Mouse (Mus musculus) kidney, embryonic 15.5 days (tissue): ENCODE data around the gene Ruvbl2. TPM values are rescaled to one million over a fixed set of nuclear protein-coding genes. Genes with fewer than 3 reads are reported as not detected.

Experiments used
- ATAC-seq: fragments of 200-750 bp; cut with Nextera tagmentation; replicated peaks from 2 replicates; pipeline ENCODE4 v1.8.0; 2017; ENCODE audit warnings: moderate TSS enrichment; ENCODE audit not compliant: low FRiP score
- H3K27ac ChIP-seq: fragments of 300-500 bp; sonication (generic); 2 replicates; pipeline ENCODE4 v1.5.1; 2015; ENCODE audit warnings: mild to moderate bottlenecking, inconsistent platforms
- H3K27me3 ChIP-seq: fragments of 300-500 bp; sonication (generic); 2 replicates; pipeline ENCODE4 v1.6.1; 2015; ENCODE audit warnings: inconsistent platforms
- H3K36me3 ChIP-seq: fragments of 300-500 bp; sonication (generic); 2 replicates; pipeline ENCODE4 v1.6.1; 2015; ENCODE audit warnings: inconsistent platforms
- H3K4me1 ChIP-seq: fragments of 300-500 bp; sonication (generic); 2 replicates; pipeline ENCODE4 v1.6.1; 2015; ENCODE audit warnings: inconsistent platforms
- H3K4me2 ChIP-seq: fragments of 300-500 bp; sonication (generic); 2 replicates; pipeline ENCODE4 v1.6.1; 2015; ENCODE audit warnings: moderate library complexity, mild to moderate bottlenecking, inconsistent platforms
- H3K4me3 ChIP-seq: fragments of 300-500 bp; sonication (generic); replicated peaks from 2 replicates; pipeline ENCODE4 v1.5.1; 2015; ENCODE audit warnings: mild to moderate bottlenecking, inconsistent platforms
- H3K9ac ChIP-seq: fragments of 300-500 bp; sonication (generic); 2 replicates; pipeline ENCODE4 v1.6.1; 2015; ENCODE audit warnings: mild to moderate bottlenecking, inconsistent platforms
- H3K9me3 ChIP-seq: fragments of 300-500 bp; sonication (generic); replicated peaks from 2 replicates; pipeline ENCODE4 v1.6.1; 2016; ENCODE audit warnings: inconsistent platforms
- WGBS: fragments of 180-500 bp; shearing (Covaris S2); methylation state at CpG from one replicate; pipeline ENCODE4 v1.1.7; 2015; ENCODE audit warnings: mixed read lengths; 5-methylcytosine and 5-hydroxymethylcytosine counted together
- polyA plus RNA-seq: library from polyadenylated mRNA; unstranded; fragments of >200 nt; fragmentation: Nextera tagmentation; extraction: Ambion mirVana; gene quantifications from 2 replicates; pipeline ENCODE4 v1.2.1, GENCODE M21; 2015

The Ruvbl2 gene
- polyA plus RNA-seq, 1 experiment from 2014 or later, result 165 TPM

DNA sequence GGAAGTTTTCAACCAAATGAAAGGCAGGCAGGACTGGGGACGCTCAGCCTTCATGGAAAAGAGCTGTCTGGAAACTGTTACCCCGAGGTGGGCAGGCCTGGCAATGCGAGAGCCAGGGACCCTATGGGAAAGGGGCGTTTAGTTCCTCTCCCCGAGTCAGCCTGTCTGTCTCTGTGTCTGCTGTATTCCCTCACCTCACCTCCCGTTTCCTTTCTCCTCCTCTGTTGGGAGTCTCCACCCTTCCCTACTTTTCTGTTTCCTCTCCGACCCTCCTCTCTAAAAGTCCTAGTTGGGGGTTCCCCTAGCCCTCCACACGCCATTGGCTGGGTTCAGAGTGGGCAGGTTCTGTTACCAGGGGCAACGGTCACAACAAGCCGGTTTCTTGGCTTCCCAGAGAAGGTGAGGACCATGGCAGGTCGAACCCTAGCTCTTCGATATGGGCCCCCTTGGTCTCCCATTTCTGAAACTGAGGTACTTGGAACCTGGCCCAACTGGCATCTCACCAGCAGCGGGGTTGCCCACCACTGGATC is 19.9 kb downstream of the Ruvbl2 start:
- ATAC-seq, result no peak
- Histone ChIP-seq H3K4me2 (peak overlapping the region; percentile 23; the same call in 1 of the 2 replicates), H3K9me3 (no peaks in the 10 kb centered on the region), H3K4me1 (peaks cover 52% of the 10 kb centered on the region), H3K9ac (0 out of 2 replicates have a peak overlapping the region, but pooled peaks have one; percentile 14), H3K27ac (no peak overlapping the region), H3K27me3 (peaks cover 81% of the 10 kb centered on the region), H3K36me3 (peaks cover 25% of the 10 kb centered on the region), H3K4me3 (no peak overlapping the region)
- WGBS, result 8% methylated on average over 13 of the region's 13 CpGs

DNA sequence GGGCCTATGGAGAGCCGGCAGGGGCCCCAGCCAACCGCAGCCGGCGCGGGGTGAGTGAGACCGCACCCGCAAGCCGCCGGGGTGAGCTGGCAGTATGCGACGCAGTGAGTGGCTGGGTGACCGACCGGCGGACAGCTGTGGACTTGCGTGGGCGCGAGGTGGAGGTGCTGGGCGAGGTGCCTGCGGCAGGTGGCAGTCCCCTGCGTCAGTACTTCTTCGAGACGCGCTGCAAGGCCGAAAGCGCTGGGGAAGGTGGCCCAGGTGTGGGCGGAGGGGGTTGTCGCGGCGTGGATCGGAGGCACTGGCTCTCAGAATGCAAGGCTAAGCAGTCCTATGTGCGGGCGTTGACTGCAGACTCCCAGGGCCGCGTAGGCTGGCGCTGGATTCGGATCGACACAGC is 22.3 kb downstream of the Ruvbl2 start:
- Histone ChIP-seq H3K36me3 (peaks cover under 1% of the 10 kb centered on the region), H3K27me3 (peaks cover 97% of the 10 kb centered on the region), H3K9me3 (no peaks in the 10 kb centered on the region), H3K27ac (no peak overlapping the region), H3K4me1 (peaks cover 54% of the 10 kb centered on the region), H3K4me2 (peak overlapping the region; percentile 52), H3K4me3 (peak overlapping the region; percentile 29), H3K9ac (peak overlapping the region; percentile 26; the same call in 1 of the 2 replicates)
- ATAC-seq, result no peak
- 9% methylated on average over 37 of the region's 37 CpGs for WGBS

DNA sequence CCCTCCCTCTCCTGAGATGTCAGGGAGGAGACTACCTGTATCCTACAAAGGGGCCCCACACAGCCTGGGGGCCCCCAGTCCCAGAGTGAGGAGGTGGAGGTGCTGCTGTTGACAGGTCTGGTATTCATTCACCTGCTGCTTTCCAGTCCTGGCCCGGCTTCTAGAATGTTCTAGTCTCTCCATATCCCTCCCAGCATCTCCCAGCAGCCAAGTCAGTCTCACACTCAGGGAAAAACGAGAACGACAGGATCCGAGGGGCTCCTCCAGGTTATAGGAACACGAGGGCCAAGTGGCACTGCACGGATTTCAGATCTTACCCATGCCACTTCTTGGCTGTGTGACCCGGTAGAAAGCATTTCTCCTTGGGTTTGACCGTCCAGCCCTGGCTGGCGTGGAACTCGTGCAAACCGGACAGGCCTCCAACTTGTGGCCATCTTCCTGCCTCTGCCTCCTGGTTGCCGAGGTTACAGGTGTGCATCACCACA is 23.1 kb downstream of the Ruvbl2 start:
- no peak for ATAC-seq
- no peak overlapping the region for H3K9ac ChIP-seq
- H3K27me3 ChIP-seq, result peaks cover 97% of the 10 kb centered on the region
- no peaks in the 10 kb centered on the region for H3K36me3 ChIP-seq
- no peak overlapping the region; the same call in 1 of the 2 replicates for H3K4me3 ChIP-seq
- no peak overlapping the region for H3K27ac ChIP-seq
- no peaks in the 10 kb centered on the region for H3K9me3 ChIP-seq
- peaks cover 46% of the 10 kb centered on the region for H3K4me1 ChIP-seq
- WGBS, result 43% methylated on average over 12 of the region's 12 CpGs
- peak overlapping the region; percentile 92 for H3K4me2 ChIP-seq

- no peaks in the 10 kb centered on the region for H3K9me3 ChIP-seq
- H3K4me3 ChIP-seq, result peak overlapping the region; percentile 55
- peak overlapping the region; percentile 42; the same call in 1 of the 2 replicates for H3K27ac ChIP-seq
- 2% methylated on average over 27 of the region's 27 CpGs for WGBS
- peaks cover 45% of the 10 kb centered on the region for H3K4me1 ChIP-seq
- no peaks in the 10 kb centered on the region for H3K36me3 ChIP-seq
- peak; percentile 31 for ATAC-seq
- peak overlapping the region; percentile 52 for H3K9ac ChIP-seq
- peak overlapping the region; percentile 92 for H3K4me2 ChIP-seq
- H3K27me3 ChIP-seq, result peaks cover 97% of the 10 kb centered on the region
These were observed 23.8 kb downstream of the Ruvbl2 start for GRCm38 (mm10) chr7:45413864-45414739.

DNA sequence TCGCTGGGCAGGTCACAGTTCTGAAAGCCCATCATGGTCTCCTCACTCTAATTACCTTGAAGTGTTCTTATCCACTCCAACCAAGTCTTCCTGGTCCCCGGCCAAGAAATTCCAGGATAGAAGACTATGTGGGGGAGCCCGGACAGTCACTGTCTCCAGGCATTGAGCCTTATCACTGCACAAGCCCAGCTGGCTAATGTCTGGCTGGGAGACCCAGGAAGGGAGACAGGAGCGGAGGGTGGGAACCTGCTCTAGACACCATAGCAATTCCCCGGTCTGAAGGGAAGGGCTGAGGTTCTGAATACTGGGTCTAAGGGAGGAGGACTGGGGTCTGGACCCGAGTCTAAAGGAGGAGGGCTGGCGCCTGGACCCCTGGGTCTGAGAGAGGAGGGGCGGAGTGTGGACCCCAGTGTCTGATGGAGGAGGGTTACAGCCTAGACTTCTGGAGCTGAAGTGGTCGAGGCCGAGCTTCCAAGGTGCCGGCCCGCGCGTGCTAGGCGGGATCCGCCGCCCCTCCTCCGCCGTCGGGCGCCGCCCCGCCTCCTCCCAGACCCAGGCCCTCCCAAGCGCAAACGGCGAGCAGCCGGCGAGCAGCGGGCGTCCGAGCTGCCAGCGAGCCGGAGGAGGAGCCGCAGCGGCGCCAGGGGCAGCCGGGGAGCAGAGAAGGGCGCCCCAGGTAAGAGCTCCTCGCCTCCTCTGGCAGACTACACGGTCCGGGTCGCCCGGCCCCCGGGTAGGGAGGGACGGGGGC is 24.6 kb downstream of the Ruvbl2 start, which contains the start of gene Ntf5:
TSS of gene Ntf5 (plus strand) at position 583 of the 751 bp plus-strand sequence.
- Histone ChIP-seq H3K36me3 (no peaks in the 10 kb centered on the region), H3K27ac (peak within 1 kb of the TSS; percentile 42; the same call in 1 of the 2 replicates), H3K9ac (peak within 1 kb of the TSS; percentile 52), H3K27me3 (peaks cover 97% of the 10 kb centered on the region), H3K4me2 (peak within 1 kb of the TSS; percentile 92), H3K9me3 (no peaks in the 10 kb centered on the region), H3K4me3 (peak within 1 kb of the TSS; percentile 55), H3K4me1 (peaks cover 42% of the 10 kb centered on the region)
- WGBS, result 2% methylated on average over 35 of the region's 45 CpGs
- peak; percentile 62 for ATAC-seq

- WGBS, result 87% methylated on average over 2 of the region's 2 CpGs
- Histone ChIP-seq H3K36me3 (no peaks in the 10 kb centered on the region), H3K9ac (no peak overlapping the region), H3K4me2 (no peak overlapping the region), H3K4me3 (no peak overlapping the region), H3K27me3 (peaks cover 97% of the 10 kb centered on the region), H3K4me1 (peaks cover 34% of the 10 kb centered on the region), H3K9me3 (no peaks in the 10 kb centered on the region), H3K27ac (no peak overlapping the region)
- ATAC-seq, result no peak
These were observed 25.5 kb downstream of the Ruvbl2 start for GRCm38 (mm10) chr7:45412421-45412820.

DNA sequence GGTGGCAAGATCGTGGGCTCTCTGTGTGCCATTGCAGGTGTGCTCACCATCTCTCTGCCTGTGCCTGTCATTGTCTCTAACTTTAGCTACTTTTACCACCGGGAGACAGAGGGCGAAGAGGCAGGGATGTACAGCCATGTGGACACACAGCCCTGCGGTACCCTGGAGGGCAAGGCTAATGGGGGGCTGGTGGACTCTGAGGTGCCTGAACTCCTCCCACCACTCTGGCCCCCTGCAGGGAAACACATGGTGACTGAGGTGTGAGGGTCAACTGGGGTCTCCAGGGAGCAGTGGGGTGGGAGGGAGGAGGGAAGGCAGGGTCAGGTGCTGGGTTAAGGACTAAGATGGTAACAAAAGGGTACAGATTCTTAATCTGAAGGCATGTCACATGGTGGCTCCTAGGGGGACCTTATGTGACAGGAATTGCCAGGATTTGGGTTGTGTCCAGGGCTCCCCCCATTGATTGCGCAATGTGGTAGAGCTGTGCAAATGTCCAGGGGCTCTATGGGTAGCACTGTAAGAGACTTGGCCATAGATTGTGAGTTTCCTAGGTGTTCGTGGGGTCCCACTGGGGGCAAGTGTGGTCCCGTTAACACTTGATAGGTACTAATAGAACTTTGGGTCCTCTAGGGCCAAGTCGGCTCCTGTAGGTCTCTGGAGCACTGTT is 28.3 kb downstream of the Ruvbl2 start:
- Histone ChIP-seq H3K4me1 (peaks cover 37% of the 10 kb centered on the region), H3K9ac (no peak overlapping the region), H3K4me3 (no peak overlapping the region), H3K4me2 (no peak overlapping the region), H3K27ac (no peak overlapping the region), H3K9me3 (no peaks in the 10 kb centered on the region), H3K27me3 (peaks cover 95% of the 10 kb centered on the region), H3K36me3 (no peaks in the 10 kb centered on the region)
- ATAC-seq, result no peak
- WGBS, result 87% methylated on average over 8 of the region's 8 CpGs

- Histone ChIP-seq H3K4me2 (no peak overlapping the region), H3K4me1 (peaks cover 30% of the 10 kb centered on the region), H3K4me3 (no peak overlapping the region), H3K27me3 (peaks cover 88% of the 10 kb centered on the region), H3K27ac (no peak overlapping the region), H3K36me3 (no peaks in the 10 kb centered on the region), H3K9me3 (no peaks in the 10 kb centered on the region), H3K9ac (no peak overlapping the region)
- WGBS, result 87% methylated on average over 17 of the region's 17 CpGs
- ATAC-seq, result no peak
These were observed 28.9 kb downstream of the Ruvbl2 start for GRCm38 (mm10) chr7:45408949-45409348.

- Histone ChIP-seq H3K4me3 (no peak overlapping the region), H3K36me3 (no peaks in the 10 kb centered on the region), H3K9ac (no peak overlapping the region), H3K4me1 (peaks cover 24% of the 10 kb centered on the region), H3K9me3 (no peaks in the 10 kb centered on the region), H3K27me3 (peaks cover 84% of the 10 kb centered on the region), H3K27ac (no peak overlapping the region), H3K4me2 (no peak overlapping the region)
- no peak for ATAC-seq
- WGBS, result 70% methylated on average over 7 of the region's 7 CpGs
These were observed 29.5 kb downstream of the Ruvbl2 start for GRCm38 (mm10) chr7:45408351-45408750.

DNA sequence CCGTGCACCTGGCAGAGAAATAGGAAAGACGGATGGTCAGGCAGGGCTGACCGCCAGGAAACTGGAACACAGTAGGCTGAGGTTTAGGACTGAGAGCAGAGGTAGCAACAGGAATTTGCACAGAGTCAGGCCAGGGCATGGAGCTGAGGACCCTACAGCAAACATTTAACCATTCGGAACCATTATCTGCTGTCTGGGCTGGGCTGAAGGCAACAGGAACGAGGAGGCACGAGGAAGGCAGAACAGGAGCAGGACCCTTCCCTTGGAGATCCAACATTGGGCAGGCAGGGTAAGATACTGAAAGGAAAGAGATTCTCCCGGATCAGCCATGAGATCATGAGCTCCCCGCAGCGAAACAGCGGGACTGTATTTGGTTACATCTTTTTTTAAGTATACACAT is 30.1 kb downstream of the Ruvbl2 start:
- no peak for ATAC-seq
- H3K27ac ChIP-seq, result no peak overlapping the region
- no peaks in the 10 kb centered on the region for H3K36me3 ChIP-seq

More for the DNA sequence above, 30.1 kb downstream of the Ruvbl2 start:
- no peak overlapping the region for H3K4me3 ChIP-seq
- H3K9ac ChIP-seq, result no peak overlapping the region
- peaks cover 79% of the 10 kb centered on the region for H3K27me3 ChIP-seq
- no peak overlapping the region for H3K4me2 ChIP-seq
- H3K4me1 ChIP-seq, result peaks cover 19% of the 10 kb centered on the region
- WGBS, result 83% methylated on average over 10 of the region's 10 CpGs
- no peaks in the 10 kb centered on the region for H3K9me3 ChIP-seq
